Mouse (Mus musculus) hindbrain, embryonic 16.5 days (tissue): ENCODE measurements at regions not wholly inside any gene's neighbourhood (a gene's known extent, or its start where the extent isn't known, plus 50 kb on each side); places are given as distances from the start of the nearest gene placed in this dataset.
A peak's percentile ranks its signal among the peaks of the same experiment; 100 is the strongest.

ENCODE experiments used
- ATAC-seq: fragments of 200-750 bp; cut with Nextera tagmentation; 2 replicates; pipeline ENCODE4 v1.8.0; 2017; ENCODE audit warnings: moderate TSS enrichment, moderate library complexity
- H3K27ac ChIP-seq: fragments of 300-500 bp; sonication (generic); 2 replicates; pipeline ENCODE4 v1.5.1; 2014; ENCODE audit warnings: low read depth, mild to moderate bottlenecking, control low read depth, low read length, moderate library complexity
- H3K27me3 ChIP-seq: fragments of 300-500 bp; sonication (generic); replicated peaks from 2 replicates; pipeline ENCODE4 v1.6.1; 2014; ENCODE audit warnings: low read length; ENCODE audit not compliant: control insufficient read depth, insufficient read depth
- H3K36me3 ChIP-seq: fragments of 300-500 bp; sonication (generic); 2 replicates; pipeline ENCODE4 v1.6.1; 2014; ENCODE audit warnings: mild to moderate bottlenecking, low read length, moderate library complexity, mixed read lengths; ENCODE audit not compliant: control insufficient read depth, insufficient read depth
- H3K4me1 ChIP-seq: fragments of 300-500 bp; sonication (generic); 2 replicates; pipeline ENCODE4 v1.6.1; 2014; ENCODE audit warnings: low read depth, low read length; ENCODE audit not compliant: control insufficient read depth, insufficient read depth
- H3K4me2 ChIP-seq: fragments of 300-500 bp; sonication (generic); 2 replicates; pipeline ENCODE4 v1.6.1; 2014; ENCODE audit warnings: mild to moderate bottlenecking, low read length, control low read depth, moderate library complexity
- H3K4me3 ChIP-seq: fragments of 300-500 bp; sonication (generic); 2 replicates; pipeline ENCODE4 v1.5.1; 2014; ENCODE audit warnings: mild to moderate bottlenecking, low read length, control low read depth, moderate library complexity
- H3K9ac ChIP-seq: fragments of 300-500 bp; sonication (generic); 2 replicates; pipeline ENCODE4 v1.6.1; 2014; ENCODE audit warnings: low read depth, mild to moderate bottlenecking, control low read depth, low read length, moderate library complexity
- H3K9me3 ChIP-seq: fragments of 300-500 bp; sonication (generic); 2 replicates; pipeline ENCODE4 v1.6.1; 2014; ENCODE audit warnings: mild to moderate bottlenecking, low read length, moderate library complexity; ENCODE audit not compliant: control insufficient read depth
- WGBS: fragments of 180-500 bp; shearing (Covaris S2); extraction: QIAGEN DNeasy Blood & Tissue Kit; methylation state at CpG from one replicate; pipeline ENCODE4 v1.1.7; 2014; 5-methylcytosine and 5-hydroxymethylcytosine counted together

DNA sequence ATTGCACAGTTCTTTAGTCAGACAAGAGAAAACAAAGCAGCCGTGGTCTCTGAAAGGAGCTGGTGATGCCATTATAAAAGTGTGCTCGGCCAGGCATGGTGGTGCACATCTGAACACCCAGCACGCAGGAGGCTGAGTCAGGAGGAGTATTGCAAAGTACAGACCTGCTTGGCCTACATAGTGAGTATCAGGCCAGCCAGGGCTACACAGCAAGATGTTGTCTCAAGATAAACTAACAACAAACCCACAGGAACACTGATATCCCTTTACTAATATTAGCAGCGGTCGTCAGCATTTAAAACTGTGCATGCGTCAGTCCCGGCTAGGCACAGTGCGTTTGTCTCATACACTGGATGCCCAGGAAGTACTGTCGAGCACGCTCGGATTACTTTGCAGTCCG lies 64.4 kb upstream of the Slc1a1 start:
- Histone ChIP-seq H3K9ac (no peak overlapping the region), H3K4me1 (no peaks in the 10 kb centered on the region), H3K4me2 (no peak overlapping the region), H3K27ac (no peak overlapping the region), H3K4me3 (no peak overlapping the region), H3K9me3 (no peaks in the 10 kb centered on the region), H3K36me3 (no peaks in the 10 kb centered on the region), H3K27me3 (no peaks in the 10 kb centered on the region)
- WGBS = 91% methylated on average over 12 of the region's 12 CpGs
- no peak for ATAC-seq

DNA sequence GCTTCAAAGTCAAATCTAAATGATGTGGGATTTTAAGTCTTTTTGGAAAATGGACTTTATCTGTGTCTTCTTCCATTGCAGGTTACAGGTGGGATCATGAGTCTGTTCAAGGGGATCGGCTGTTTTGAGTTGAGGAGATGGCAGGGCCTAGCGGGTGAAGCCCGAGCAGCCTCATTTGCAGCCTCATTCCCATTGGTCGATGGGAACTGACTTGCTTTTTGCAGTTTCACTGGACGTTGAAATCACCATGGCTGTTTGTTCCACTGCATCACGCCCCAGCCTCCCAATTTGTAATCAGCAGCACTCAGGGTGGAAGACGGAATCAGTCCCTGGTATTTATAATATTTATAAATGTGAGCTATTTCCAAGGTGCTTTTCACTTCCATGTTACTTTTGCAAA lies 63.0 kb upstream of the Slc1a1 start:
- Histone ChIP-seq H3K9me3 (no peaks in the 10 kb centered on the region), H3K27ac (no peak overlapping the region), H3K9ac (no peak overlapping the region), H3K4me1 (no peaks in the 10 kb centered on the region), H3K4me2 (no peak overlapping the region), H3K4me3 (no peak overlapping the region), H3K27me3 (no peaks in the 10 kb centered on the region), H3K36me3 (no peaks in the 10 kb centered on the region)
- no peak for ATAC-seq
- WGBS = 33% methylated on average over 7 of the region's 7 CpGs

DNA sequence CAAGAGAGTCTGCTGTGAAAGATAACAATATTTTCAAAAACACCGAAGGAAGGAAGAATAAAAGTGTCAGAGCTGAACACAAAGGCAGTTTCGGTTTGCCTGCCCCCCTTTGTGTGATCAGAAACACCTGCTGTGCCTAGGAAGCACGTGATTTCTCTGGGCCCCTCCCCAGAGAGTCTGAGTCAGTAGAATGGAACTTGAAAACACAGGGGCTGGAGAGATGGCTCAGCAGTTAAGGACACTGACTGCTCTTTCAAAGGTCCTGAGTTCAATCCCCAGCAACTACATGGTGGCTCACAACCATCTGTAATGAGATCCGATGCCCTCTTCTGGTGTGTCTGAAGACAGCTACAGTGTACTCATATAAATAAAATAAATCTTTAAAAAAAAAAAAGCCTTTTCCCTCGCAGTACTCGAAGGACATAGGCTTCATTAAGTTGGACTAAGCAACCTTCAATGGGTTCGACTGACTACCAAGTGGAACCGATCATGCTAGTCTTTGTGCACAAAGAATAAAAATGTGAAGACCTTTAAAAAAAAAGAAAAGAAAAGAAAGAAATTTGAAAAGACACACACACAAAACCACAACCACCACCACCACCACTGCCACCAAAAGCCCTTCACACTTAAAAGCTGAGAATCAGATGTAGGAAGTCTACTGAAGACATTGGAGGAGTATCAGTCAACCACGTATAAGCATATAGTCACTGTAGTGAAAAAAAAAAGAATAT lies 61.8 kb upstream of the Slc1a1 start:
- 0 out of 2 replicates have a peak, but pooled peaks cover 2% of the 10 kb centered on the region for H3K4me1 ChIP-seq
- H3K27me3 ChIP-seq = no peaks in the 10 kb centered on the region
- 51% methylated on average over 9 of the region's 9 CpGs for WGBS
- no peaks in the 10 kb centered on the region for H3K36me3 ChIP-seq
- H3K4me2 ChIP-seq = no peak overlapping the region
- no peaks in the 10 kb centered on the region for H3K9me3 ChIP-seq
- no peak for ATAC-seq
- no peak overlapping the region for H3K27ac ChIP-seq
- H3K9ac ChIP-seq = no peak overlapping the region
- no peak overlapping the region for H3K4me3 ChIP-seq

DNA sequence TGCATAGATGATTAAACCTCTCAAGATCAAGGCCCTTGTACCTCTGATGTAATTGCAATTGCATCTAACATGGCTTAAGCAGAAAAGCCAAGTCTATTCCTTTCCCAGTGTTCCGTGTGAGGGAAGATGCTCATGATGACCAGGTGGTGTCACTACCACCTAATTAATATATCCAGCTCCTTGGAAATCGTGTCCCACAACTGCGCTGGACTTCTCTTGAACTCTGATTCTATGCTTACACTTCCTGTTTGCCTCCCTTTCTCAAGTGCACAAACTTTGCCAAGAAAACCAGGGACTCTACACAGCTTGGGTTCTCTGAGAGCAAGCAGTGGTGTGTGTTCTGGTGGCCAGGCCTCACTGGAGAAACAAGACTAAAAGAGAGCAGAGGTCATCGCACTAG lies 58.0 kb upstream of the Slc1a1 start:
- Histone ChIP-seq H3K36me3 (no peaks in the 10 kb centered on the region), H3K4me2 (no peak overlapping the region), H3K4me1 (0 out of 2 replicates have a peak, but pooled peaks cover 2% of the 10 kb centered on the region), H3K9me3 (no peaks in the 10 kb centered on the region), H3K27ac (no peak overlapping the region), H3K4me3 (no peak overlapping the region), H3K9ac (no peak overlapping the region), H3K27me3 (no peaks in the 10 kb centered on the region)
- WGBS = 31% methylated on average over 4 of the region's 4 CpGs
- peak; percentile 78 for ATAC-seq

DNA sequence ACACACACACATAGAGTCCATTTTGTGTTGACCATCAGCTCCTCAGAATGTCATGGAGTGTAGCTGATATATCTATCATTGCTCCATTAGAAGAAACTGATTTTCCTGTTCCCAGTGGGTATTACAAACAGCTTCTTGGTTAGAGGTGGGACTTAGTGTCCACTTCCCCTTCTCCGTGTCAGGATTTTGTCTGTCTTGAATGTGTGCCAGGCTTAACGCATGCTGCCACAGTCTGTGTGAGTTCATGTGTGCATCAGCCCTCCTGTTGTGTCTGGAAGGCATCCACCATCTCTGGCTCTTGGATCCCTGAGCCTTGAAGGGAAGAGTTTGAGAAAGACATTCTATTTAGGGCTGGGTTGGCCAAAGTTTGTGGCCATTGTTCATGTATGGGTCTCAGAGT lies 57.2 kb upstream of the Slc1a1 start:
- ATAC-seq = no peak
- Histone ChIP-seq H3K9me3 (no peaks in the 10 kb centered on the region), H3K27me3 (no peaks in the 10 kb centered on the region), H3K4me1 (0 out of 2 replicates have a peak, but pooled peaks cover 2% of the 10 kb centered on the region), H3K4me2 (no peak overlapping the region), H3K4me3 (no peak overlapping the region), H3K36me3 (no peaks in the 10 kb centered on the region), H3K27ac (no peak overlapping the region), H3K9ac (no peak overlapping the region)
- WGBS = 43% methylated on average over 2 of the region's 2 CpGs

DNA sequence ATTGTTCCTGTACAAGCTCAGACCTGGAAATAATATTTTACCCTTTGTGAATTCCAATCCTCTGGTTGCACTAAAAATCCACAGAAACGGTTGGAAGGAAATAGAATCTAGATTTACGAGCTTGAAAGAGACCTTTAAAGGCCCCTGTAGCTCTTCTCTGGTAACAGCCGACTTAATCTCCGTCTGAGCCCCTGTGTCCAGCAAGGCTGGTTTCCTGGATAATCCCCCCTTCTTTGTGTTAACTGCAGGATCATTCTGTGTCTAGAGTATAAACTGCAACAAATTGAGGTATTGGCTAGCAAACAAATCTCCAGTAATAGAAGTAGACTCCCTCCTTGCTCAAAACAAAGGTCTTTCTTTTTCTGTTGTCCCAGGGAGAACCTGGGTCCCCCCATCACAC lies 56.5 kb upstream of the Slc1a1 start:
- Histone ChIP-seq H3K27ac (no peak overlapping the region), H3K4me3 (no peak overlapping the region), H3K36me3 (no peaks in the 10 kb centered on the region), H3K9ac (no peak overlapping the region), H3K4me2 (no peak overlapping the region), H3K9me3 (no peaks in the 10 kb centered on the region), H3K4me1 (0 out of 2 replicates have a peak, but pooled peaks cover 2% of the 10 kb centered on the region), H3K27me3 (no peaks in the 10 kb centered on the region)
- no peak for ATAC-seq
- 74% methylated on average over 4 of the region's 4 CpGs for WGBS

DNA sequence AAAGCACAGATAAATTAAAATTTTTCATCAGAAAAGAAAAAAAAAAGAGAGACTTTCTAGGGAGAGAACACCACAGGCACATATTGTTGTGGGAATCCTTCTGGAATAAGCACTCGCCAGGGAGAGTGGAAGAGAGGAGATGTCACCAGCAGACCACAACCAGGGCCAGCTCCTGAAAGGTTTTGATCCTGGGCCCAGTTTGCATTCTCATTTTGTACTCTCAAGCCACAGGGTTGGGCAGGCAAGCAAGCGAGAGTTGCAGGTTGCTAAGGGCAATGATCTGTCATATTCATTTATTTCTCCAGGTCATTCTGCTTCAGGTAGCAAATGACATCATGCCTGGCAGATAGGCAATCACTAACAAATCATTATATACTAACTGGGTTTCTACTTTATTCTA lies 52.9 kb upstream of the Slc1a1 start:
- H3K9me3 ChIP-seq = no peaks in the 10 kb centered on the region
- no peaks in the 10 kb centered on the region for H3K36me3 ChIP-seq
- H3K4me3 ChIP-seq = no peak overlapping the region
- no peak overlapping the region for H3K27ac ChIP-seq
- no peak for ATAC-seq
- WGBS = 82% methylated on average over 2 of the region's 2 CpGs
- 0 out of 2 replicates have a peak, but pooled peaks cover 2% of the 10 kb centered on the region for H3K4me1 ChIP-seq
- H3K9ac ChIP-seq = no peak overlapping the region
- no peaks in the 10 kb centered on the region for H3K27me3 ChIP-seq
- H3K4me2 ChIP-seq = no peak overlapping the region
